Mouse (Mus musculus): ENCODE results near the gene 1700016K19Rik. TPM values are rescaled to one million over a fixed set of nuclear protein-coding genes. Genes with fewer than 3 reads are reported as not detected.

The 1700016K19Rik gene
- total RNA-seq, 1 experiment = 1.2 TPM

- no peaks in the 10 kb centered on the region for H3K9me3 ChIP-seq (ENCODE audit: control insufficient read depth, insufficient read depth, low read depth, low read length)
- no peak overlapping the region for H3K4me3 ChIP-seq (ENCODE audit: insufficient read depth in 1 of 2, low read depth in 1 of 2, low read length in 2 of 2, poor library complexity in 1 of 2, severe bottlenecking in 1 of 2)
- no peaks in the 10 kb centered on the region for H3K36me3 ChIP-seq (ENCODE audit: control insufficient read depth, insufficient read depth, low read length, poor library complexity, severe bottlenecking)
- TF ChIP-seq ZNF384 (IDR thresholded peaks at IDR 0.05; ENCODE audit: low read depth, low read length) = no peak
- TF ChIP-seq HCFC1 (IDR thresholded peaks at IDR 0.05; ENCODE audit: borderline replicate concordance, insufficient read depth, low read length) = no peak
- no peak for TF ChIP-seq MAFK (IDR thresholded peaks at IDR 0.05; ENCODE audit: insufficient read depth, low read depth, low read length)
- no peak for TF ChIP-seq CHD2 (IDR thresholded peaks at IDR 0.05; ENCODE audit: low read depth, low read length)
- TF ChIP-seq ZC3H11A (IDR thresholded peaks at IDR 0.05; ENCODE audit: borderline replicate concordance, low read depth, low read length) = no peak
- H3K9ac ChIP-seq (ENCODE audit: insufficient read depth, low read depth, low read length, poor library complexity, severe bottlenecking) = no peak overlapping the region
- no peak for DNase-seq (ENCODE audit: low read depth, low spot score)
- no peak overlapping the region for H3K27ac ChIP-seq (ENCODE audit: insufficient read depth, low read depth, low read length, poor library complexity, severe bottlenecking)
- H3K4me1 ChIP-seq (ENCODE audit: control insufficient read depth in 2 of 2, insufficient read depth in 2 of 2, low read length in 2 of 2, poor library complexity in 1 of 2) = no peaks in the 10 kb centered on the region
- in situ Hi-C loops (cut with MboI; ENCODE audit: low sequenced_read_pairs in 2 of 2, unreplicated experiment in 2 of 2) = no loop called here
Observed at GRCm38 (mm10) chr11:76039271-76040053, 39.8 kb downstream of the 1700016K19Rik start.

GRCm38 (mm10) chr11:76040106-76040505, 40.4 kb downstream of the 1700016K19Rik start:
- Histone ChIP-seq H3K9ac (ENCODE audit: insufficient read depth, low read depth, low read length, poor library complexity, severe bottlenecking) (no peak overlapping the region), H3K36me3 (ENCODE audit: control insufficient read depth, insufficient read depth, low read length, poor library complexity, severe bottlenecking) (no peaks in the 10 kb centered on the region), H3K9me3 (ENCODE audit: control insufficient read depth, insufficient read depth, low read depth, low read length) (no peaks in the 10 kb centered on the region), H3K4me1 (ENCODE audit: control insufficient read depth in 2 of 2, insufficient read depth in 2 of 2, low read length in 2 of 2, poor library complexity in 1 of 2) (no peaks in the 10 kb centered on the region), H3K27ac (ENCODE audit: insufficient read depth, low read depth, low read length, poor library complexity, severe bottlenecking) (no peak overlapping the region), H3K4me3 (ENCODE audit: insufficient read depth in 1 of 2, low read depth in 1 of 2, low read length in 2 of 2, poor library complexity in 1 of 2, severe bottlenecking in 1 of 2) (no peak overlapping the region)
- no peak for DNase-seq (ENCODE audit: low read depth, low spot score)
- in situ Hi-C loops (cut with MboI; ENCODE audit: low sequenced_read_pairs in 2 of 2, unreplicated experiment in 2 of 2) = no loop called here
- no peak for TF ChIP-seq MAFK (IDR thresholded peaks at IDR 0.05; ENCODE audit: insufficient read depth, low read depth, low read length)
- no peak for TF ChIP-seq HCFC1 (IDR thresholded peaks at IDR 0.05; ENCODE audit: borderline replicate concordance, insufficient read depth, low read length)
- no peak for TF ChIP-seq ZNF384 (IDR thresholded peaks at IDR 0.05; ENCODE audit: low read depth, low read length)
- no peak for TF ChIP-seq CHD2 (IDR thresholded peaks at IDR 0.05; ENCODE audit: low read depth, low read length)
- no peak for TF ChIP-seq ZC3H11A (IDR thresholded peaks at IDR 0.05; ENCODE audit: borderline replicate concordance, low read depth, low read length)

GRCm38 (mm10) chr11:76040761-76041376, 41.2 kb downstream of the 1700016K19Rik start:
- DNase-seq (ENCODE audit: low read depth, low spot score) = no peak
- in situ Hi-C loops (cut with MboI; ENCODE audit: low sequenced_read_pairs in 2 of 2, unreplicated experiment in 2 of 2) = no loop called here
- Histone ChIP-seq H3K4me1 (ENCODE audit: control insufficient read depth in 2 of 2, insufficient read depth in 2 of 2, low read length in 2 of 2, poor library complexity in 1 of 2) (no peaks in the 10 kb centered on the region), H3K36me3 (ENCODE audit: control insufficient read depth, insufficient read depth, low read length, poor library complexity, severe bottlenecking) (no peaks in the 10 kb centered on the region), H3K9me3 (ENCODE audit: control insufficient read depth, insufficient read depth, low read depth, low read length) (no peaks in the 10 kb centered on the region), H3K9ac (ENCODE audit: insufficient read depth, low read depth, low read length, poor library complexity, severe bottlenecking) (no peak overlapping the region), H3K27ac (ENCODE audit: insufficient read depth, low read depth, low read length, poor library complexity, severe bottlenecking) (no peak overlapping the region), H3K4me3 (ENCODE audit: insufficient read depth in 1 of 2, low read depth in 1 of 2, low read length in 2 of 2, poor library complexity in 1 of 2, severe bottlenecking in 1 of 2) (no peak overlapping the region)
- no peak for TF ChIP-seq ZNF384 (IDR thresholded peaks at IDR 0.05; ENCODE audit: low read depth, low read length)
- TF ChIP-seq CHD2 (IDR thresholded peaks at IDR 0.05; ENCODE audit: low read depth, low read length) = no peak
- no peak for TF ChIP-seq HCFC1 (IDR thresholded peaks at IDR 0.05; ENCODE audit: borderline replicate concordance, insufficient read depth, low read length)
- no peak for TF ChIP-seq ZC3H11A (IDR thresholded peaks at IDR 0.05; ENCODE audit: borderline replicate concordance, low read depth, low read length)
- TF ChIP-seq MAFK (IDR thresholded peaks at IDR 0.05; ENCODE audit: insufficient read depth, low read depth, low read length) = no peak

- no peak for DNase-seq (ENCODE audit: low read depth, low spot score)
- H3K9me3 ChIP-seq (ENCODE audit: control insufficient read depth, insufficient read depth, low read depth, low read length) = no peaks in the 10 kb centered on the region
- no peak for TF ChIP-seq MAFK (IDR thresholded peaks at IDR 0.05; ENCODE audit: insufficient read depth, low read depth, low read length)
- TF ChIP-seq HCFC1 (IDR thresholded peaks at IDR 0.05; ENCODE audit: borderline replicate concordance, insufficient read depth, low read length) = no peak
- no peak for TF ChIP-seq ZNF384 (IDR thresholded peaks at IDR 0.05; ENCODE audit: low read depth, low read length)
- TF ChIP-seq ZC3H11A (IDR thresholded peaks at IDR 0.05; ENCODE audit: borderline replicate concordance, low read depth, low read length) = no peak
- TF ChIP-seq CHD2 (IDR thresholded peaks at IDR 0.05; ENCODE audit: low read depth, low read length) = no peak
- in situ Hi-C loops (cut with MboI; ENCODE audit: low sequenced_read_pairs in 2 of 2, unreplicated experiment in 2 of 2) = no loop called here
- no peaks in the 10 kb centered on the region for H3K4me1 ChIP-seq (ENCODE audit: control insufficient read depth in 2 of 2, insufficient read depth in 2 of 2, low read length in 2 of 2, poor library complexity in 1 of 2)
- H3K4me3 ChIP-seq (ENCODE audit: insufficient read depth in 1 of 2, low read depth in 1 of 2, low read length in 2 of 2, poor library complexity in 1 of 2, severe bottlenecking in 1 of 2) = no peak overlapping the region
- no peak overlapping the region for H3K9ac ChIP-seq (ENCODE audit: insufficient read depth, low read depth, low read length, poor library complexity, severe bottlenecking)
- H3K27ac ChIP-seq (ENCODE audit: insufficient read depth, low read depth, low read length, poor library complexity, severe bottlenecking) = no peak overlapping the region
- H3K36me3 ChIP-seq (ENCODE audit: control insufficient read depth, insufficient read depth, low read length, poor library complexity, severe bottlenecking) = no peaks in the 10 kb centered on the region
Observed at GRCm38 (mm10) chr11:76042041-76042638, 42.4 kb downstream of the 1700016K19Rik start.
